Mouse (Mus musculus) embryo, embryonic 10.5 days (tissue): ENCODE results near the gene Pcsk1n.
A peak's percentile ranks its signal among the peaks of the same experiment; 100 is the strongest.
"Not testable (repeated sequence)": the region's sequence is repeated elsewhere in the genome, so short reads cannot be mapped to it uniquely, and the experiment has no call there.

ENCODE experiments used
- DNase-seq: peaks from one replicate; pipeline ENCODE4 v3.0.0-alpha.2; 2015; ENCODE audit warnings: low spot score

Gene Pcsk1n

GRCm38 (mm10) chrX:7919601-7920383, at the start of gene Pcsk1n:
TSS of gene Pcsk1n (plus strand) at chrX:7919822.
- DNase-seq: peak; percentile 74

- DNase-seq: no peak
Measured at GRCm38 (mm10) chrX:7869826-7870225, 49.8 kb upstream of the Pcsk1n start.

GRCm38 (mm10) chrX:7878007-7878419, 41.6 kb upstream of the Pcsk1n start, which contains the start of gene Pim2:
TSS of gene Pim2 (plus strand) at chrX:7878262.
- DNase-seq: peak; percentile 81

- no peak for DNase-seq
Measured at GRCm38 (mm10) chrX:7878495-7878894, 41.1 kb upstream of the Pcsk1n start.

- DNase-seq: peak; percentile 85
Measured at GRCm38 (mm10) chrX:7879819-7880218, 39.8 kb upstream of the Pcsk1n start.

GRCm38 (mm10) chrX:7883841-7884567, 35.6 kb upstream of the Pcsk1n start, which contains the start of gene Slc35a2:
TSS of gene Slc35a2 (plus strand) at chrX:7884028.
- peak; percentile 91 for DNase-seq

GRCm38 (mm10) chrX:7898211-7898610, 21.4 kb upstream of the Pcsk1n start:
- no peak for DNase-seq

- peak; percentile 92 for DNase-seq
Measured at GRCm38 (mm10) chrX:7898880-7899874, 20.4 kb upstream of the Pcsk1n start, which contains the start of the genes Pqbp1 and Timm17b. TSS of gene Pqbp1 (minus strand) at chrX:7899269. TSS of gene Timm17b (plus strand) at chrX:7899357.

GRCm38 (mm10) chrX:7904441-7904840, 15.2 kb upstream of the Pcsk1n start:
- DNase-seq: no peak

GRCm38 (mm10) chrX:7907735-7908134, 11.9 kb upstream of the Pcsk1n start, which contains the start of gene Gm10491:
TSS of gene Gm10491 (minus strand) at chrX:7907835.
- DNase-seq: no peak

GRCm38 (mm10) chrX:7909242-7909641, 10.4 kb upstream of the Pcsk1n start, which contains the start of gene Gm10490:
TSS of gene Gm10490 (plus strand) at chrX:7909542.
- DNase-seq: not testable (repeated sequence)

GRCm38 (mm10) chrX:7910473-7910872, 9.1 kb upstream of the Pcsk1n start:
- DNase-seq: no peak

GRCm38 (mm10) chrX:7915669-7916068, 4.0 kb upstream of the Pcsk1n start:
- not testable (repeated sequence) for DNase-seq

- DNase-seq: not testable (repeated sequence)
Measured at GRCm38 (mm10) chrX:7917960-7918359, 1.7 kb upstream of the Pcsk1n start.

GRCm38 (mm10) chrX:7922032-7922431, 2.4 kb downstream of the Pcsk1n start:
- DNase-seq: no peak

- DNase-seq: no peak
Measured at GRCm38 (mm10) chrX:7926266-7926665, 6.6 kb downstream of the Pcsk1n start.

GRCm38 (mm10) chrX:7927116-7927515, 7.5 kb downstream of the Pcsk1n start:
- no peak for DNase-seq

GRCm38 (mm10) chrX:7928270-7928790, 8.7 kb downstream of the Pcsk1n start, which contains the start of gene Eras:
TSS of gene Eras (minus strand) at chrX:7928607.
- no peak for DNase-seq

GRCm38 (mm10) chrX:7936874-7937273, 17.3 kb downstream of the Pcsk1n start:
- DNase-seq: no peak

- no peak for DNase-seq
Measured at GRCm38 (mm10) chrX:7937667-7938066, 18.0 kb downstream of the Pcsk1n start.

- DNase-seq: no peak
Measured at GRCm38 (mm10) chrX:7945618-7946017, 26.0 kb downstream of the Pcsk1n start.
